Mouse (Mus musculus) erythroblast, embryonic 14.5 days (primary cell): ENCODE measurements around the gene Immt.

ENCODE experiments used
- GATA1 ChIP-seq: IDR thresholded peaks from 2 replicates; pipeline ENCODE4 v1.6.1; 2012; ENCODE audit warnings: low read length, inconsistent platforms, mixed read lengths
- TAL1 ChIP-seq: IDR thresholded peaks from 3 replicates; pipeline ENCODE4 v1.6.1; 2012; ENCODE audit warnings: low read length, inconsistent platforms, mixed read lengths

GRCm38 (mm10) chr6:71809890-71810289 lies 21.2 kb upstream of the Immt start:
- TF ChIP-seq TAL1 = no peak
- TF ChIP-seq GATA1 = no peak
